Mouse (Mus musculus): Measurements from ENCODE around the gene Myo1h.

Myo1h gene

DNA sequence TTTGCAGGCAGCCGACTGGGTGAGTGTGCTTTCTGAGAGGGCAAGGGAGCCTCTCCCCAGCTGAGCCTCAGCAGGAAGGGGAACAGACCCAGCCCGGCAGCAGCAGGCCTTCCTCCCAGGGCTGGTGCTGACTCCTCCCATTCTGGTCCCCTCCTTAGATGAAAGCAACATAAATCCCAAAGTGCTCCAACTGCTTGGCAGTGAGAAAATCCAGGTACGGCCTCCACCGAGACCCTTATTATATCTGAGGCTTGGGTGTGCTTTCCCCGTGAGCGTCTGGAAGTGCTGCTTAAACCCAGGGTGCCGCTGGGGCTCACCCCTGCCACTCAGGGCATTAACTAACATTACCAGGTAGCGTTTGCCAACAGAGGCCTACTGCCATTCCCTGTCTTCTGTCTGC lies 70.6 kb downstream of the Myo1h start:
- DNase-seq (ENCODE audit: low read depth, low spot score): no peak

DNA sequence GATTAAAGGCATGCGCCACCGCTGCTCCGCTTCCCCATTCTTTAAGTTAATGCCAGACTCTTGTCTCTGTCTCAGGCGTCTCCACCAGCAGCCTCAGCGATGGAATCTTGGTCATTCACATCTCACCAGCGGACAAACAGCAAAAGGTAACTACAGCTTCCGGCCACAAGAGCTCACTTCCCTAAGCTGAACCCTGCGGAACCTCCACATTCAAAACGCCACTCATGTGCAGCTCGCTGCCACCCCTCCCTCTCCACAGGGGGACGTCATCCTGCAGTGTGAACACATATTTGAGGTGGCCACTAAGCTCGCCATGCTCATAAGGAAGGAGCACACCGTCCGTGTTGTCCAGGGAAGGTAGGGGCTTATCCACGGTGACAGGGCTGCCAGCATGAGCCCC lies 72.0 kb downstream of the Myo1h start:
- no peak for DNase-seq (ENCODE audit: low read depth, low spot score)

DNA sequence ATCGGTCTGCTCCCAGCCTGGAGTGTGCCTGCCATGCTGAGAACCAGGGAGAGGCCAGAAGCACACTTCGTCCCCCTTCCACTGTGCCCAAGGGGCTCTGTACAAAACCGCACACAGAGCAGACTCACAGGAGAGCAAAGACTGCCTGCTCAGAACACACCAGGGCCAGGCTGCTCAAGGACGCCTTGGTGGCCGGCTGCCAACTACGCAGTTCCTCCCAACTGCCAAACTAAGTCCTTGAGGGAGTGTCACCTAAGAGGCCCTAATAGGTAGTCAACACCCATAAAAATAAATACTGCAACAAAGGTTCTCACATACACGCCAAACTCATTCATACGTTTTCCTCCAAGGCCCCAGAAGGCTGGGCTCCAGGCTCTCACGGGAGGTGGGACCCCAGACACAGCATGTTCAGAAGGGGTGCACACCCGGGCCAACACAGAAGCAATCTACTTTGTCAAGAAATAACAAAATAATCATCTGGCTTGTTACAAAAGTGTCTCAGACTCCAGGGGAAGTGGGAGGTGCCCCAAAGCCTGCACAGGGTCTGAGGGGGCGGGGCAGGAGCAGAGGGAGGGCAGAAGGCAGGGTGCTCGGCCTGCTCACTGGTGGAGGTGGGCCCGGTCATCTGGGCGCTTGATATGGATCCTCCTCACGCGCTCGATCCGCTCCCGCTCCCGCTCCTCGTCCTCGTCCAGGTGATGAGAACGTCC lies 76.2 kb downstream of the Myo1h start:
- DNase-seq (ENCODE audit: low read depth, low spot score): no peak

DNA sequence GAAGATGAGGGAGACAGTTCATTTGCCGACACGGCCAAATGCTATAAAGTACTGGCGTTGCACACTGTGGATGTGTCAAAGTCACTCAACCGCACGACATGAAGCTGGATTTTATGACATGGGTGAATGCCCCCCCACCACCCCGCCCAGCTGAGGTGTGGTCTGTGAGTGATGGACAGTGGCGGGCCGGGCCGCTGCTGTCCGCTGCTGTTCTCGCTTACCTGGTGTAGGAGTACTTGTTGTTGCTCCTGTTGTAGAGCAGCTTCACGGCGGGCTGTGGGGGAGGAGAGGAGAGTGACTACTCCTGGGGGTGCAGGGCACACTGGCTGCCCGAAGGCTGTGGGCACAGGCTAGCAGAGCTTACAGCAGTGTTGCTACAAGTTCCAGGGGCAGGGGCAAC lies 79.2 kb downstream of the Myo1h start:
- DNase-seq (ENCODE audit: low read depth, low spot score): no peak

DNA sequence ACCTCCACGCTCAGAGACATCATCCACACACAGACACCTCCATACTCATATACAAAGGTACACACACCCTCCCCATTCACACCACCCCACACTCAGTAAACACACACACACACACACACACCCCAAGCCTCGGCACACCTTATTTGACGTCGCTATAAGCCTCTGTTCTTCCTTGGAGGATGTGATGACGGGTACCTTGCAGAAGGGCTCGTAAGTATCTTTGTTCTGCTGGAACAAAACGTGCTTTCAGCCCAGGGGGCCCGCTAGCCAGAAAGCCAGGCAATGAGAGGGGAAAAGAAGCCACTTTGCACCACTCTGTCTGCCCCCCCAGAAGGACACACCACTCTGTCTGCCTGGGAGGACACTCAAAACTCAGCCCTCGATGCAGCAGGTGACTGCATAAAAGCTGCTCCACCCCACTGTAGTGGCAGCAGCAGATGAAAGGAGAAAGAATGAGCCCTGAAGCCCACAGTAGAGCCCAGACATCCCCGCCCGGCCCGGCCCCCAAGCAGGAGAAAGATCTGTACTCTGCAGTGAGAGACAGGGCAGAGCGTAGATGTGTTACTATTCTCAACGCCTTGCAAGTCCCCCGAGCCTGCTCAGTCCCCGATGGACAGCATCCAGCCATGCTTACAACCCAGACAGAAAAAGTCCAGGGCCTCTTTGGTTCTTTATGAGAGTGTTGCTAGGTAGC lies 80.0 kb downstream of the Myo1h start:
- no peak for DNase-seq (ENCODE audit: low read depth, low spot score)

DNA sequence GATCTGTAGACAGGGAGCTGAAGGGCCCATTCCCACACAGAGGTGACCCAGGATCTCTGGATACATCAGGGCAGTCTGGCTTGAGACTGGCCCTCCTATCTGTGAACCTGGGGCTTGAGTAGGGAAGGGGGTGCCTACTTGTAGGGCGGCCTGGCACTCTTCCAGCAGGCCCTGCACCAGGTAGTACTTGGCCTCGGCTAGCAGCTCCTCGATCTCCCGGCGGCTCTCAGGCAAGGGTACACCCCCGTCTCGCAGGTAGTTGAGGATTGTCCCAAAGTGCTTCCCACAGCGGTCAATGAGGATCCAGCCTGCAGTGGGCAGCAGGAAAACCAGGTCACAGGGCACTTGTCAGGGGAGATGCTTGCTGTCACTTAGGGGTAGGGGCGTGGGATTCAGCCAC lies 81.0 kb downstream of the Myo1h start:
- no peak for DNase-seq (ENCODE audit: low read depth, low spot score)

DNA sequence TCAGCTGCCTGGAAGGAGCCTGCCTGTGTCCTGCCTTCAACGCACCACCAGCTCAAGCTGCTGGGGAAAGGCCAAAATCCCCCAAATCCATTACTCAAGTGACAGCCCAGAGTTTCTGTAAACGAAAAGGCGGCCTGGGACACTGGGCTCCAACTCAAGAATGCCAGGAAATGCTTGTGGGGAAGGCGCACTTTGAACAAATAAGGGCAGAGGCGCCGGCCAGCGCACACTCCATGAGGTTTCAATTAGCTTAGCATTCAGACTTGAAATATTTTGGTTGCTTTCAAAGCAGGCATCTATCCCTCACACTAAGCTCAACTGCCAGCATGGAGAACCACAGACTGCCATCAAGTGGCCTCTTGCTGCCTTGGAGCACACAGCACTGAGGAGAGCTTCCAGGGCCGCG lies 81.4 kb downstream of the Myo1h start:
- peak; percentile 79 for DNase-seq (ENCODE audit: low read depth, low spot score)

DNA sequence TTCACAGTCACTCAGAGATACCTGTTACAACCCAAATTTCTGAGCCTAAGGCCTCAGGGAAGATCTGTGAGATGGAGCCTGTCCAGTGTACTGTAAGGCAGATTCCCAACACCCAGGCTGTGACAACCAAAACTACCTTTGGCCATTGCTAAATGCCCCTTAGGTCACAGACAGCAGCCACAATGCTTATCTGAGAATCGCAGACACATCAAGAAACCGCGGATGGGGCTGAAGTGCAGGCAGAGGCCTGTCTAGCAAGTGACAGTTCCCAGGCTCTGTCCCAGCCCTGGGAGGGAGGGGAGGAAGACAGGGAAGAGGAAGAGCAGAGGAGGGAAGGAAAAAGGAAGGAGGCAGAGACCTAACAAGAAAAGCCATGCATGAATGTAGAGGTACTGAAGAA lies 82.4 kb downstream of the Myo1h start:
- DNase-seq (ENCODE audit: low read depth, low spot score): no peak

DNA sequence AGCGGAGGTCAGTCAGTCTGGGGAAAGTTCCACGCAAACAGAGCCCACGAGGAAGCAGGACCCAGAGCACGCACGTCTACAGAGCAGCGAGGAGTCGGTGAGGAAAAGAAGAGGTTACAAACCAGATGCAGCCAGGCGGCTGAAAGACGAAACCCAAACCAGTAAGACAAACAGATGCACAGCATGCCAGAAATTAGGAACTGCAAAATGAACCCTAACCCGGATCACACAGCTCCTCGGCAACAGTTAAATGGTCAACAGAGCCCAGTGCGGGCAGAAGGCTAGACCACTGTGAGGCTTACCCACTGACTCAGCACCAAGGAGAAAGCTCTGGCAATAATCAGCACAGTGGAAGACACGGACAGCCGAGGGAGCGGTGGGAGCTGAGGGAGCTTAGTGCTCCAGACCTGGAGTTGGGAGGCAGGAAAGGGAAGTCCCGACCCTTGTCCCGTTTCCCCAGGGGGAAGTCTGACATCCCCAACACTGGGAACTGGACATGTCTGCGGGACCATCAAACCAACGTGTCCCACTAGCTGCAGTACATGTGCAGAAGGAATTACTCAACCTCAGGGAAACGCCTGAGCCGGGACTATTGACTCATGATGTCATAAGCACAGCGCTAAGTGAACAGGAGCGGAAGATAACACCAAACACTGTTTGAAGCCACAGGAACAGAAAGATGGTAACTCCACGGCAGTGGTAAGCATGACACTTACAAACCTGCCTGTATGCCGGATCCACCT lies 82.9 kb downstream of the Myo1h start:
- no peak for DNase-seq (ENCODE audit: low read depth, low spot score)

DNA sequence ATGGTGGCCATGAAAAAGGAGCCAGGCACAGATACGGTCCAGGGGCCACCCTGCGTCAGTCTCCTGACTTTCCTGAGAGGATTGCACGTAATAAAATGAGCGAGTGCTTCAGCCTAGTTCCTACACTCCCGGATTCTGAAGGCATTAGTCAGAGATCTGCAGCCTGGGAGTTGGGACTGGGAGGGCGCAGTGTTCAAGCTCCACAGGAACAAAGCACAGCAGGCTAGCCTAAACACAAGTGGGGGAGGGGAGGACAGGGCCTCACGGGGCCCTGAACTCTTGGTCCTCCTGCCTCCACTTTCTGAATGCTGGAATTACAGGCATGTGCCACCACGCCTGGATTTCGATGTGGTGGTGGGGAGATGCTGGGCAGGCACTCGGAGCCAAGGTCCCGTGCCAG lies 83.6 kb downstream of the Myo1h start:
- no peak for DNase-seq (ENCODE audit: low read depth, low spot score)

DNA sequence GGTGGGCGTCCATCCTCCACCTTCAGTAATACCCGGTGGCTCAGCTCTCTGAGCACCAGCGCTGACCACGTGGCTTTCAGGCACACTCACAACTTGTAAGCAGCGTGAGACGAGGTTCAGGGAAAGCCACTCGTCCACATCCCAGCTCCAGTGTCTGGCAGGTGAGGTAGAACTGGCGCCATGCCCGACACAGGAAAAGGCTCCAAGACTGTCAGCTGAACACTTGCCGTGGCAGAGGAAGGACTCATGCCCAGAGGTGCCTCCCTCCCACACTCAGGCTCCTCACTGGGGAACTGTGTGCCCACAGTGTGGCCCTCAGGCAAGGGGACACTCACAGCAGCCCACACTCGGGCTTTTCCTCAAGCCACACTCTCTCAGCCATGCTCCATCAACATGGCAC lies 84.2 kb downstream of the Myo1h start:
- no peak for DNase-seq (ENCODE audit: low read depth, low spot score)

DNA sequence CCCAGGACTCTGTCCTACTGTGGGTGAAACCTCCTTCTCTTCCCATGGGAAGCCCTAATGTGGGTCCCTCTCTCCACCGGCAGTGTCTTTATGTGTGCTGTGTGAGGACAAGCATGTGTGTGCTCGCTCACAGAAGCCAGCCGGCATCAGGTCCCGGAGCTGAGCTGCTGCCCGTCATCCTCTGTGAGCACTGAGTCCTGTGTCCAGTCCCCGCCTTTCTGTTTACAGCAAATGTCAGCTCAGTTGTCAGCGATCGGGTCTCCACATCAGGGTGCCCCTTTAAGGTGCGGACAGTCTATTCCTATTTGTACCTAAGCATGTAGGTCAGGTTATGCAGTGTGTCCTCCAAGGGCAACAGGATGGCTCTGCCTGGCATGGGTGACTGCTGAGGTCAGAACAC lies 84.6 kb downstream of the Myo1h start:
- no peak for DNase-seq (ENCODE audit: low read depth, low spot score)

DNA sequence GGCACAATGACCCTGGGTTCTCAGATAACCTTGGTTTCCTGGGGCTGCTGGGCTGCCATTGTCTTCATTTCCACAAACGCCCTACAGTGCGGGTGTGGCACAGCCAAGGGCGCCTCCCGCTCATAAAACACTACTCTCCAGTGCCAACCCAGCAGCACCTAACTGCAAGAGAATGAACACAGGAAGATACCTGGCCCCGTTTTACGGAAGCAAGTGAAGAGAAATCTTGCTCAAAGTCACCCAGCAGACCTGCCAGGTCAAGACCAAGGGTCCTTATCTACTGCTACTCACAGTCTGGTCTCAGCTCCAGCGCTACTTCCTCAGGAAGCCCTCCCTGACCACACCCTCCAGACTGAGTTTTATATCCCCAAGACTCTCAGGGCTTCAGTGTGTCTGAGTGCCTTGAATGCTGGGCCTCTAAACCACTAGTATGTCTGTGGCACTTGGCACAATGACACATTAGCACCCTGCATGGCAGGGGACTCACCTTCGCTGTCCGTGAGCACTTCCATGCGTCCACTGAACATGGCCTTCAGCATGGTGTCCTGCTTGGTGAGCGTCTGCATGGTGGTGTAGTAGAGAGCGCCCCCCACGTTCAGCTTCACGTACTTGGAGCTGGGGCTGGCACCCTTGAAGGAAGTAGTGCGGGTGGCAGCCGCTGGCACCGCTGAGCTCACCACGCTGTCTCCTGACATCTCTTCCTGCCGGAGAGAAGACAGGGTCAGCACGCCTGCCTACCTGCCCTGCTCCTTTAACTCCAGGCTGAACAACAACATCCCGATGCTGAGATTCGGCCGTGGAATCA lies 85.6 kb downstream of the Myo1h start:
- DNase-seq (ENCODE audit: low read depth, low spot score): no peak

DNA sequence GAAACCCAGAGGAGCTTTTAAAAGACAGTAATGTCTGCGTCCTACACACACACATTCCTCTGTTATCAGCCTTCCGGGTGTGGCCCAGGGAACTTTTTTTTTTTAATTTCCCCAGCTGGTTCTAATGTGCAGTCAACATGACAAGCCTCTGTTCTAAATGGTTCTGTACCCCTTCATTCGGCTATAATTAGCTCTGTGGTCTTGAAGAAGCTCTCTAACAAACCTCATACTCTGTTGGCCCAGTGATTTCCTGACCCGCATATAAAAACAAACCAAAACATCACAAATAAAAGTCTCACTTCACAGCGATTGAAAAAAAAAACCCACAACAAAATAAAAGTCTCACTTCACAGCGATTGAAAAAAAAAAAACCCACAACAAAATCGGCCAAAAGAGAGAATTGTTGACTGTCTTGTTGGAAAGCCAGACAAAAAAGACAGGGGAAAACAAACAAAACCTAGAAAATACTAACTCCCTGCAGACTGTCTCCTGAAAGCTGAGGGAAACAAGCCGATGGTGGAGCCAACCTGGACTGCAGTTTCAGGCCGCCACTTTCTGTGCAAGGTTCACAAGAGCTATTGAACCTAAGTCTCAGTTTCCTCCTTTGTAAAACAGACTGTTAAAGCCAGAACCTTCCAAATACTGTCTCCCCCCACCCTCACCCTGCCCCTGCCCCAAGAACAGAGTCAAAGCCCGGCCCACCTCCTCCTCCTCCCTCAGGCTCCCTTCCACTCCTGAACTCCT lies 89.4 kb downstream of the Myo1h start:
- DNase-seq (ENCODE audit: low read depth, low spot score): no peak

DNA sequence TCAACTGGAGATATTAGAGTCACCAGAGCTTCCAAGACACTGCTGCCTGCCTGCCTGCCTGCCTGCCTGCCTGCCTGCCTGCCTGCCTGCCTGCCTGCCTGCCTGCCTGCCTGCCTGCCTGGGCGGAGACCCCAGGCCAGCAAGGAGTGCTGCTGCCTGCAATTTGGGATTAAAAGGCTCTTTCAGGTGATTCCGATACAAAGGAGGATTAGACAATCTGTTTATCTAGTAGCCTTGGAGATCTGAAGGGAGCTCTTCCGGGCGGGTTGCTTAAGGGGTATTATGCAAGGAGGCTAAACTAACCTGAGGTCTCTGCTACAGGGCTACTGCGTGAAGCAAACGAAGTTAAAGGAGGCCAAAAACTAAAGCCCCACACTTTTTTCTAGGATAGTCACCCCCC lies 90.0 kb downstream of the Myo1h start:
- DNase-seq (ENCODE audit: low read depth, low spot score): no peak

DNA sequence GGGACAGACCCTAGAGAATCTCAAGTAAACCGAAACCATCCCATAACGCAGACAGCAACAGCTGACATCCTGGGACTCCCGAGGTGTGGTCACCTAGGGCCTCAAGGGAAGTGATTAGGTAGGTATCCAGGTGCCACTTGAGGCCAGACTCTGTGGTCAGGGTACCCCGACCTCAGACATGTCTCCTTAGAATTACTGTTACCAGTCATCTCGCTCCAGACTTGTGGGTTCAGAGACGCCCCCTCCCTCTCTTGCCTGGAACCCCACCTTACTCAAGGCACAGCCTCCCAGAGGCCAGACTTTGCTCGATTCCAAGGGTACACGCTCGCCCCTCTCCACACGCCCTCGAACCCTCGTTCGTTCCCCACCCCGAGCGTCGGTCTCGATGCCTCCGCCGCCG lies 90.8 kb downstream of the Myo1h start:
- no peak for DNase-seq (ENCODE audit: low read depth, low spot score)

DNA sequence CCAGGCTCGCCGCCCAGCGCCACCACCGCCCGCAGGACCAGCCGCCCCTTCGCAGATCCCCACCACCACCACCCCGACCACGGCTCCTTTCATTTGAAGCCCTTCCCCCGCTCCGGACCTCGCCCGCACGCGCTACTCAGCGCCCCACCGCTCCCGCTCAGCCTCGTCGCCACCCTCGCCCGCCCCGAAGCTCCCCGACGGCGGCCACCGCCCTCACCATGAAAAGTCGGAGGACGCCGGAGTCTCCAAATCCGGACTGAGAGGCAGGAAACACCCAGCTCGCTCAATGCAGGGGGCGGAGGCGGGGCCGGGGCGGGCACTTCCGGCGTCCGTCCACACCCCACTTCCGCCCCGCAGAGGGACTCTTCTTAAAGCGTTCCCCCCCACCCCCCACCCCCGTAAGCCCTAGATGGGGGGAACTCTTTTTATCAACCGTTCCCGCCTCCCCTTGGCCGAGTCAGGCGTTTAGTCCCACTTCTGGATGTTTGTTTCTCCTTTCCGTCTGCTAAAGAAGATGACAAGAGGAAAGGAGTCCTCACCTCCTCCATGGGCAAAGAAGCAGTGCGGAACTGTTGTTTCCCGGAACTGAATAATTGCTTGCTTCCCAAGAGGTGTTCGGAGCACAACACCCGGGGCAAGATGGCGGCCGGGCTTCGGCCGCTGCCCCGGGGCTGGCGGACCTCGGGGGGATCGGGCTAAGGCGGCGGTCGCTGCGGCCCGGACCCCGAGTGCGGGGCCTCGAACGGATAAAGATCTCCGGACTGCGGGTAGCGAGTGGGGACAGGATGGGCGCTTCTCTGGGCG lies 91.4 kb downstream of the Myo1h start, which contains the start of the genes Kctd10 and Ube3b:
Gene Kctd10 (minus strand): TSS at position 300 of the 804 bp plus-strand sequence.
Gene Ube3b (plus strand): TSS at position 399 of the 804 bp plus-strand sequence.
- peak; percentile 90 for DNase-seq (ENCODE audit: low read depth, low spot score)

DNA sequence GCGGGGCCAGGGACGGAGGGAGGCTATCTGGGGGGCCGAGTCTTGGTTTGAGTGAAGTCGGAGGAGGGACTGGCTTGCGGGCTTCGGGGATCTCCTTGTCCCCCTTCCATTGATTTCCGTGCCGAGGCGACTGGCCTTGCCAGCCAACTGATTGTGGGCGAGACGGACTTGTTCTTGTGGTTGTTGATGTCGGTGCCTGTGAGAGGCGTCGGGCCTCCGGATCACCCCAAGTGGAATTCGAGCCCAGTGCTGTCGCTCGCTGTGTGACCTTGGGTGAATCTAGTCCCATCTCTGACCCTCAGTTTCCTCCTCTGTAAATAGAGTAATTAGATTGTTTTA lies 92.0 kb downstream of the Myo1h start:
- DNase-seq (ENCODE audit: low read depth, low spot score): no peak

DNA sequence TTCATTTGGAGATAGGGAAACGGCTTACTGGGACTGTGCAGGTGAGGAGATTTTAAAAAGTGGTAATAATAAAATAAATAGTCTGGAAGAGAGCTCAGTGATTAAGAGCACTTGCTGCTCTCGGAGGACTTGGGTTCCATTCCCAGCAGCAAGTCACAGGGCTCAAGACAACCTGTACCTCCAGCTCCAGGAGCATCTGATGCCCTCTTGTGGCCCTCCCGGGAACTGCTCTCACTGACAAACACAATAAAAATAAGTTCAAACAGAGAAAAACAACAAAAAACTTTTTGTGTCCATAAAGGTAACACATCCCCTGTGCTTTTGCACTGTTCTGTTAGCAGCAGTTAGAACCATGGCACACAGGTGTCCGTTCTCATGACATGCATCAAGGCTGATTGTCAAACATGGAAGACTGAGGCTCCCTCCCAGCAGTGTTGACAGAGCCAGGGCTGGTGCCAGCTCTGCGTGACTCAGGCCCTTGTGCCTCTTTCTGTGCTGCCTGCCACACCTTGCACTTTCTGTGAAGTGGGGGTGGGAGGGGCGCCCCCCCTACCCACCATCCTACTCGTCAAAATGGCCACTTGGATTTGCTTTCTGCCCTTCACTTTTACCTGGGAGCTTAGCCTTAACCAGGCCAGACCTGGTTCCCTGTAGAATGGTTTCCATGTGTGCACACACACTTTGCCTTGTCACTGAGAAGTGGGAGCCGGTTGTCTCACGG lies 94.4 kb downstream of the Myo1h start:
- DNase-seq (ENCODE audit: low read depth, low spot score): peak; percentile 35

DNA sequence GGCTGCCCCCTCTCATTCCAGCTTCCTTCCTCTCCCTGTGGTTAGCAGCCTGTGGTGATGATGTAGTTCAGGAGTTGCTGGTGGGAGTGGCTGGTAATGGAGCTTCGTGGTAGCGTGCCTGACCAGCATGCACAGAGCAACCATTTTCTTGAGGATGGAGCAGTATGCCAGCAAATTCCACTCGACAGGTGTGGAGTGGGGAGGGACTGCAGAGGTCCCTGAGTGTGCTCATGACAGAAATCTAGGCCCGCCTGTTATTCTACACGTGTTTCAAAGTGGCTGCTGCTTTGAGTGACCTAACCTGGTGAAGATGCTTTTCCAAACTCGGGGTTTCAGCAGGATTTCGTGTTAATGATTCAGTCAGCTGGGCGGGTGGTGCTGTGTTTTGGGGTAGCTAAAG lies 95.5 kb downstream of the Myo1h start:
- no peak for DNase-seq (ENCODE audit: low read depth, low spot score)

Data from forelimb bud, embryonic 11.5 days (tissue).